Mouse (Mus musculus) stomach, embryonic 14.5 days (tissue): ENCODE measurements around the gene Impg1. TPM values are rescaled to one million over a fixed set of nuclear protein-coding genes. Genes with fewer than 3 reads are reported as not detected.

Experiments
- ATAC-seq: fragments of 200-750 bp; cut with Nextera tagmentation; 2 replicates; pipeline ENCODE4 v1.8.0; 2017; ENCODE audit warnings: low read depth, moderate TSS enrichment; ENCODE audit not compliant: insufficient number of reproducible peaks, insufficient read depth, low FRiP score
- H3K27ac ChIP-seq: fragments of 300-500 bp; sonication (generic); 2 replicates; pipeline ENCODE4 v1.5.1; 2014; ENCODE audit warnings: mild to moderate bottlenecking, low read length, moderate library complexity, mixed read lengths
- H3K27me3 ChIP-seq: fragments of 300-500 bp; sonication (generic); 2 replicates; pipeline ENCODE4 v1.6.1; 2014; ENCODE audit warnings: low read length, control low read depth, mixed read lengths; ENCODE audit not compliant: control insufficient read depth, insufficient read depth
- H3K36me3 ChIP-seq: fragments of 300-500 bp; sonication (generic); 2 replicates; pipeline ENCODE4 v1.6.1; 2014; ENCODE audit warnings: mild to moderate bottlenecking, control low read depth, low read length, moderate library complexity, mixed read lengths; ENCODE audit not compliant: control insufficient read depth, insufficient read depth
- H3K4me1 ChIP-seq: fragments of 300-500 bp; sonication (generic); 2 replicates; pipeline ENCODE4 v1.6.1; 2014; ENCODE audit warnings: low read length, control low read depth, mixed read lengths; ENCODE audit not compliant: control insufficient read depth, insufficient read depth
- H3K4me2 ChIP-seq: fragments of 300-500 bp; sonication (generic); replicated peaks from 2 replicates; pipeline ENCODE4 v1.6.1; 2014; ENCODE audit warnings: low read depth, low read length, control low read depth
- H3K4me3 ChIP-seq: fragments of 300-500 bp; sonication (generic); 2 replicates; pipeline ENCODE4 v1.5.1; 2014; ENCODE audit warnings: low read depth, low read length, control low read depth
- H3K9ac ChIP-seq: fragments of 300-500 bp; sonication (generic); replicated peaks from 2 replicates; pipeline ENCODE4 v1.6.1; 2014; ENCODE audit warnings: low read depth, mild to moderate bottlenecking, control low read depth, low read length, moderate library complexity, mixed read lengths
- H3K9me3 ChIP-seq: fragments of 300-500 bp; sonication (generic); 2 replicates; pipeline ENCODE4 v1.6.1; 2016; ENCODE audit warnings: low read depth, low read length, control low read depth; ENCODE audit not compliant: control insufficient read depth
- WGBS: fragments of 180-500 bp; shearing (Covaris S2); extraction: QIAGEN DNeasy Blood & Tissue Kit; methylation state at CpG from one replicate; pipeline ENCODE4 v1.1.7; 2014; 5-methylcytosine and 5-hydroxymethylcytosine counted together
- polyA plus RNA-seq: library from polyadenylated mRNA; unstranded; fragments of >200 nt; fragmentation: Nextera tagmentation; extraction: Ambion mirVana; gene quantifications from 2 replicates; pipeline ENCODE4 v1.2.1, GENCODE M21; 2014

Gene Impg1
- polyA plus RNA-seq, 1 experiment from 2014 or later, result not detected

DNA sequence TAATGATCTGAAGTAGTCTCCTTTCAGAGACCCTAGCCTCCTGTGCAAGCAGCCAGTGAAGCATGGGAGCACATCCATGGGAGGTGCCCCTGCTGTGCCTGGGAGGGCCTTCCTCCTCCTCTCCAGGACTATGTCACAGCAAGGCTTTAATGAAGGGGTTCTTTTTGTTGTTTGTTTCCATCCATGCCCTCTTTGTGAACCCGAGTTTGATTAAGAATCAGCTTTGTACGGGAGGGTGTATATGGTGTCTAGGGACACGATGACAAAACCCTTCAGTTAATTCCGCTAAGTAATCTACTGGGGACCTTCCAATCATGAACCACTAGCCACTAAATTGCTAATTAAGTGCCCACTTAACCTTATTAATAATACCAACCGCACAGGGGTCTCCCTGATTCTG, 74.3 kb downstream of the Impg1 start:
- Histone ChIP-seq H3K4me2 (no peak overlapping the region), H3K9me3 (no peaks in the 10 kb centered on the region), H3K27ac (no peak overlapping the region), H3K36me3 (no peaks in the 10 kb centered on the region), H3K27me3 (no peaks in the 10 kb centered on the region), H3K9ac (no peak overlapping the region), H3K4me3 (no peak overlapping the region), H3K4me1 (no peaks in the 10 kb centered on the region)
- 78% methylated on average over 5 of the region's 5 CpGs for WGBS
- no peak for ATAC-seq

DNA sequence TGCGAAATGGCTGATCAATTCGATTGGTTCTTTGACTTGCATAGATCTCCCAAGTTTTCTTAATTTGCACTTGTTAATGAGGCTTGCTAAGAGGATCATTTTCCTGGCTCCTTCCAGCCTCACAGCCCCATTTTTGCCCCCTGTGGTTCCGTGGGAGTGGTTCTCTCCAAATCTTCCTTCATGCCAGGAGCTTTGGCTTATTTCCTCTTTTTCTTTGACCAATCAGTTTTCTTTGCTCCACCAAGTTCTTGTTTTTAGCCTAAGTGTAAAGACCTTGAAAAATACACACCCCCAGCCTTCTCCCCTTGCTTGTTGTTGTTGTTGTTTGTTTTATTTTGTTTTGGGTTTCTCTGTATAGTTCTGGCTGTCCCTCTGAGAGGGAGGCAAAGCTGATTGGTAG, 77.4 kb downstream of the Impg1 start:
- H3K27ac ChIP-seq, result no peak overlapping the region
- 84% methylated on average over 3 of the region's 3 CpGs for WGBS
- ATAC-seq, result no peak
- no peak overlapping the region for H3K9ac ChIP-seq
- no peak overlapping the region for H3K4me3 ChIP-seq
- no peaks in the 10 kb centered on the region for H3K4me1 ChIP-seq
- H3K4me2 ChIP-seq, result no peak overlapping the region
- no peaks in the 10 kb centered on the region for H3K36me3 ChIP-seq
- no peaks in the 10 kb centered on the region for H3K9me3 ChIP-seq
- no peaks in the 10 kb centered on the region for H3K27me3 ChIP-seq

DNA sequence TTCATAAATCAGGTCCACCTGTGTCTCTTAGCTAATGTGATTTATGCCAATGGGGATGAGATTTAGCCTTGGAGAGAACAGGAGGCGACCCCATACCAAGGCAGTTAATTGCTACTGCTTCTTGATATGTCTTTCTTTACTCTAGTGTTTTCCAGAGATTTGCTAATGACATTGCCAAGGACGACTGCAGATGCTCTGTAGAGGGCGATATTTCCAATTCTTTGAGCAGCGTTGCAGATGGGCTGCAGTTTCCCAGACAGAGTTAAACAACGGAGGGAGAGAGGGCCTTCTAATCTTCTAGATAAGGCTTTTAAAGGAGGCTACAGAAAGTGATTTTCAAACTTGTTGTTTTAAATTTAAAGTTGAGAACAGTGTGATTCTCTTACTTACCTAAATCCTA, 78.8 kb downstream of the Impg1 start:
- Histone ChIP-seq H3K9ac (no peak overlapping the region), H3K27ac (no peak overlapping the region), H3K4me3 (no peak overlapping the region), H3K36me3 (no peaks in the 10 kb centered on the region), H3K4me1 (no peaks in the 10 kb centered on the region), H3K9me3 (no peaks in the 10 kb centered on the region), H3K27me3 (no peaks in the 10 kb centered on the region), H3K4me2 (no peak overlapping the region)
- WGBS, result 27% methylated on average over 5 of the region's 5 CpGs
- no peak for ATAC-seq

DNA sequence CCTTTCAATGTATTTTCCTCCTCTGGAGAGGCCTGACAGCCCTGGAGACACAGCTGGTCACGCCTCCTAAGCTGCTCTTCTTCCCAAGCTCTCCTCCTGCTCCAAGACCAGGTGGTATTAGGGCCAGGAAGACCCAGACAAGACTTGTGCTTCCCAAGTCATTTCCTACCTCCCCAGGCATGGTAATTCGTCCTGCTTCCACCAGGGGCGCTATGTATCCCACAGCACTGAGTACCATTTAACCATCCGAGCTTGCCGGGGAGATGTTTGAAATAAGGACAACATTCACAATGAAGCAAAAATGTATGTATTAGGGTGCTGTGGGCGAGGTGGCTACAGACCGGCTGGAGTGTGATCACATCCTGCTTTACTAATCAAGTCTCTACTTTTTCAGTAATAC, 79.3 kb downstream of the Impg1 start:
- Histone ChIP-seq H3K4me2 (no peak overlapping the region), H3K4me1 (no peaks in the 10 kb centered on the region), H3K9ac (no peak overlapping the region), H3K27me3 (no peaks in the 10 kb centered on the region), H3K9me3 (no peaks in the 10 kb centered on the region), H3K36me3 (no peaks in the 10 kb centered on the region), H3K4me3 (no peak overlapping the region), H3K27ac (no peak overlapping the region)
- ATAC-seq, result no peak
- 40% methylated on average over 7 of the region's 7 CpGs for WGBS

DNA sequence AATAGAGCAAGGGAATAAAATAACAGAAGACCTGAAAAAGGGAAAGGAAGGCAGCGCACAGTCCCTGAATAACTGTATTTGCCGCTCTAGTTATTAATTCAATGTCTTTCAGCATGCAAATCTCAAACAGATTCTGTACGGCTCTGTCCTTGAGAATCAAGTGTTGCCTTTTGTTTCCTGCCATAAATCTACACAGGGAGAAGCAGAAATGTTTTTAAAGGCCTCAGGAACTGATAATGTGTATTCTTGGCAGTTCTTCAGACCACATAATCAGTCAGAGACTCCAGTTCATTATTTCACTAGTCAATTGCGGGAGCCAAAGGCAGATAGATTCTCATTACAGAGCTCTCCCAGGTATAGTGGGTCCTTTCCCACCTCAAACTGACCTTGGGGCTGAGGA, 82.6 kb downstream of the Impg1 start:
- Histone ChIP-seq H3K4me2 (no peak overlapping the region), H3K9me3 (no peaks in the 10 kb centered on the region), H3K27me3 (no peaks in the 10 kb centered on the region), H3K9ac (no peak overlapping the region), H3K4me1 (no peaks in the 10 kb centered on the region), H3K4me3 (no peak overlapping the region), H3K36me3 (no peaks in the 10 kb centered on the region), H3K27ac (no peak overlapping the region)
- no peak for ATAC-seq
- 76% methylated on average over 4 of the region's 4 CpGs for WGBS

DNA sequence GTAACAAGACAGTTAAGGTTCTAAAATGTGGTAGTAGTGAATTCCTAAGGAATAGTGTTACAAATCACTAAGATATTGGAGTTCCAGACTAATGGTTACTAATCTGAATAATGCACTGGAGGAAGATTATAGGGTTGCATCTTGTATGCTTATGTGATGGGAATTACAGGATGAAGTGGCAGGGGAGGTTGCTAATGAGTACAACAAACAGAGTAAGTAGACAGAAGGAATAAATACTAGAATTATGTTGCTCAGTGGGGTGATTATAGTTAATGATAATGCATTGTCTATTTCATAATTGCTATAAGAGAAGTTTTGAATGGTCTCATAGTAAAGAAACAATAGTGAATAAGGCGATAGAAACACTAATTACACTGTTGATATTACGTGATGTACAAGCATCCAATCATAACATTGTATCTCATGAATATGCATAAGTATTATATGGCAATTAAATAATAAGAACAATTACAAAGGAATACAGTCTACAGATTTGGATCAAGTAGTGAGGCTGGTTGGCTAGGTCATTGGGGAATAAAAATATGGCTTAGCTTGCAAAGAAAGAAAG, 85.1 kb downstream of the Impg1 start:
- no peaks in the 10 kb centered on the region for H3K4me1 ChIP-seq
- 97% methylated on average over 2 of the region's 2 CpGs for WGBS
- H3K9me3 ChIP-seq, result no peaks in the 10 kb centered on the region
- H3K4me3 ChIP-seq, result no peak overlapping the region
- no peak overlapping the region for H3K4me2 ChIP-seq
- ATAC-seq, result no peak
- no peak overlapping the region for H3K27ac ChIP-seq
- no peak overlapping the region for H3K9ac ChIP-seq
- H3K36me3 ChIP-seq, result no peaks in the 10 kb centered on the region
- H3K27me3 ChIP-seq, result no peaks in the 10 kb centered on the region

DNA sequence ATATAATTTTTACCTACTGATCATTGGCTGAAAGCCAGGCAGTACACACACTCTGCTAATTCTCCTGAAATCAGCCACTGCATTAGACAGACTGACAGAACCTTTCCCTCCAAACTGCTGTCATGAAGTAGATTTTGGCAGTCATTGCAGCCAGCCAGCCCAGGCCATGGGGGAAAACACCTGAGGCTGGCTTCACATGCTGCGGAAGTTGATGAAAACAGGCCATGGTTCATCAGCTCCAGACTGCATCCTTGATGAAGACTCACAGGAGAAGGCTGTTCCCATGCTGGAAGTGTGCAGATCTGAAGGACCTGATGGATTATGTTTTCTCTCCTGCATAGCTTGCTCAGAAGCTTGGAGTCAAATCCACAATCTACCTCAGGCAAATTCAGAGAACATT, 91.2 kb downstream of the Impg1 start:
- Histone ChIP-seq H3K4me1 (no peaks in the 10 kb centered on the region), H3K27ac (no peak overlapping the region), H3K9me3 (no peaks in the 10 kb centered on the region), H3K4me3 (no peak overlapping the region), H3K4me2 (no peak overlapping the region), H3K27me3 (no peaks in the 10 kb centered on the region), H3K9ac (no peak overlapping the region), H3K36me3 (no peaks in the 10 kb centered on the region)
- 81% methylated on average over 1 of the region's 1 CpGs for WGBS
- no peak for ATAC-seq

DNA sequence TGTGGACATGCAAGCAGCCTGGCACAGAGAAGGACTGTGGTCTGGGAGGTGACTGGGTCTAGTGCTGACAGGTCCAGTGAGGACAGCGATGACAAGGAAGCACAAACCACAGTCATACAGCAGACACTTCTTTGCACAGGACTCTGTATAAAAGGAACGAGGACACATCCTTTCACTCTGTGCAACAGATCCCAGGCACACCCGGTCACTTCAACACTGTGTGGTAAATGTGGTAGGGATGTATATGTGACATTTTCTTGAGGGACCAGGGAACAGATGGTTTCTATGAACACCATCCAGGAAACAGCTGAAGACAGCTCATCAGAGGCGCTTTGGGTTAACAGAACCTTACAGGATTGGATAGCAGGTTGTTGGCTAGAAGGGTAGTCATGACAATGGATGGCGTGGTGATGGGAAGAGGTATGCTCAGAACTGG, 92.0 kb downstream of the Impg1 start:
- no peaks in the 10 kb centered on the region for H3K36me3 ChIP-seq
- H3K9ac ChIP-seq, result no peak overlapping the region

DNA sequence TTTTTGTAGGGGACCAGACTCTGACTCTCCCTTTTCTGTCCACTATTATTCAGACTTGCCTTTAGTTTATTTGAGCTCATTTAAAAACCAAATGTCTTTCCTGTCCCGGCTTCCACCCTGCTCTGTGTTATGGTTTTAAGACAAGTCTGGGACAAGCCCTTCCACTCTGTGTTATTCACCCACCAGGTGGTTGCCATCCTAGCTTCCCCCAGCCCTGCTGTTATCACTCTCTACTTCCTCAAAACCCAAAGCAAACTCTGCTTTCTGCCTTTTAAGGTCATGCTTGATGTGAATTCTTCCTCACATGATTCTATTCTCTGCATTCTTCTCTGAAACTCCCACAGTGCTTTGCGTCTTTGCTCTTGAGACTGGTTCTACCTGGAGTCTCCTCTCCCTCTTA, 96.6 kb downstream of the Impg1 start:
- no peak overlapping the region for H3K4me2 ChIP-seq
- H3K9me3 ChIP-seq, result no peaks in the 10 kb centered on the region
- WGBS, result 53% methylated on average over 2 of the region's 2 CpGs
- H3K4me1 ChIP-seq, result no peaks in the 10 kb centered on the region
- no peaks in the 10 kb centered on the region for H3K27me3 ChIP-seq
- ATAC-seq, result no peak
- H3K4me3 ChIP-seq, result no peak overlapping the region
- no peak overlapping the region for H3K27ac ChIP-seq
- no peaks in the 10 kb centered on the region for H3K36me3 ChIP-seq
- H3K9ac ChIP-seq, result no peak overlapping the region

More for the DNA sequence above, 92.0 kb downstream of the Impg1 start:
- Histone ChIP-seq H3K9me3 (no peaks in the 10 kb centered on the region), H3K4me3 (no peak overlapping the region), H3K27ac (no peak overlapping the region), H3K27me3 (no peaks in the 10 kb centered on the region), H3K4me2 (no peak overlapping the region), H3K4me1 (no peaks in the 10 kb centered on the region)
- WGBS, result 88% methylated on average over 5 of the region's 5 CpGs
- no peak for ATAC-seq
